Mouse (Mus musculus): ENCODE data around the gene Samd4. TPM values are rescaled to one million over a fixed set of nuclear protein-coding genes. Genes with fewer than 3 reads are reported as not detected.

The Samd4 gene
- polyA plus RNA-seq (2017; shearing (Covaris generic)), result under 1 TPM in 1 of 2 experiments, not detected in 1; 0.06 TPM

DNA sequence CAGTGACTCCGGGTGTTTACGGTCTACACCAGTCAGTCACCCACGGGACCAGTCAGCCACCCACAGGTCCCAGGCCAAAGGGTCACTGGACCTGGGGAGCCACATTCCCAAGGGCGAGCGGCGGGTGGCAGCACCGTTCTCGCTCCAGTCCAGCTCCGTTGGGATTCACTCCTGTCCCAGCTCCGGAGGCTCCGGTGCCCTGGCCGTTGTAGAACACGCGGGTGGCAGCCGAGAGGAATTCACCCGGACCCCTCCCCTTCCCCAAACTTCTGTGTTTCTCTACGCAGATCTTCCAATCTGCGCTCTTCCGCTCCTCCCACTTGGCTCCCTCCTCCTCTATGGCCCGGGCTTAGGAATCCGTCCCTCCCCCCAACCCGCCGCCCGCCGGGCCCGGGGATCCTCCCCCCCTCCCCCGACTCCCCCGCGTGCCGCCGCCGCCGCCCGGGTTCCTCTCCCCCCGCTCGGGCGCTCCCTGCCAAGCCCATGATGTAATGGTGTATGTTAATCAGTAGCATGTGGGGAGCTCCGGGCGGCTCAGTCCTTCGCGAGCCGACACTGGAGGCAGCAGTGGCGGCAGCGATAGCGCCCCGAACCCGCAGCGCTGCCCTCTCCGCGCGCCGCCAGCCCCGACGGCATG, at the start of gene Samd4:
Samd4 (plus strand) TSS at position 424 of the 637 bp plus-strand sequence.

Other genes with a start within 250 kb of the Samd4 start
- 10 to 100 TPM; 14.3 to 17.9 TPM for gene Cdkn3, start 122.3 kb upstream of the Samd4 start, polyA plus RNA-seq (2017; shearing (Covaris generic))
- 10 to 100 TPM; 74.6 to 93.1 TPM for gene Cnih1, start 94.4 kb upstream of the Samd4 start, polyA plus RNA-seq (2017; shearing (Covaris generic))
- 10 to 100 TPM; 78.5 to 89.8 TPM for gene Gmfb, start 60.6 kb upstream of the Samd4 start, polyA plus RNA-seq (2017; shearing (Covaris generic))
- 10 to 100 TPM; 12.3 to 13.6 TPM for gene Cgrrf1, start 50.7 kb upstream of the Samd4 start, polyA plus RNA-seq (2017; shearing (Covaris generic))